Mouse (Mus musculus) ES-CJ7 (cell line): ENCODE results near the gene Mif4gd.

Experiments
- DNase-seq: peaks from one replicate; pipeline ENCODE4 v3.0.0; 2011; ENCODE audit warnings: low read depth, low spot score

The Mif4gd gene

GRCm38 (mm10) chr11:115632862-115633261 lies 20.1 kb upstream of the Mif4gd start:
- DNase-seq: no peak

GRCm38 (mm10) chr11:115632247-115632646 lies 19.5 kb upstream of the Mif4gd start:
- DNase-seq: no peak

GRCm38 (mm10) chr11:115631505-115631890 lies 18.7 kb upstream of the Mif4gd start:
- DNase-seq: peak; percentile 93

- DNase-seq: peak; percentile 85
These were observed 18.0 kb upstream of the Mif4gd start for GRCm38 (mm10) chr11:115630532-115631504.

GRCm38 (mm10) chr11:115629734-115630531 lies 17.2 kb upstream of the Mif4gd start:
- no peak for DNase-seq

GRCm38 (mm10) chr11:115628465-115629101 lies 15.8 kb upstream of the Mif4gd start:
- no peak for DNase-seq

GRCm38 (mm10) chr11:115627705-115628464 lies 15.1 kb upstream of the Mif4gd start, which contains the start of gene Slc25a19:
Gene Slc25a19, minus strand, starts transcription at chr11:115628295.
- DNase-seq: peak; percentile 100

- DNase-seq: no peak
These were observed 14.3 kb upstream of the Mif4gd start for GRCm38 (mm10) chr11:115626824-115627616.

- no peak for DNase-seq
These were observed 13.1 kb upstream of the Mif4gd start for GRCm38 (mm10) chr11:115625877-115626276.

- peak; percentile 61 for DNase-seq
These were observed 10.8 kb upstream of the Mif4gd start for GRCm38 (mm10) chr11:115623487-115624070.

GRCm38 (mm10) chr11:115619949-115620348 lies 7.2 kb upstream of the Mif4gd start:
- DNase-seq: no peak

GRCm38 (mm10) chr11:115618732-115619516 lies 6.2 kb upstream of the Mif4gd start:
- DNase-seq: no peak

- no peak for DNase-seq
These were observed 5.2 kb upstream of the Mif4gd start for GRCm38 (mm10) chr11:115618001-115618400.

GRCm38 (mm10) chr11:115616893-115617292 lies 4.1 kb upstream of the Mif4gd start:
- no peak for DNase-seq

GRCm38 (mm10) chr11:115616371-115616770 lies 3.6 kb upstream of the Mif4gd start:
- DNase-seq: no peak

- DNase-seq: no peak
These were observed 3.1 kb upstream of the Mif4gd start for GRCm38 (mm10) chr11:115615875-115616274.

- peak; percentile 89 for DNase-seq
These were observed 2.5 kb upstream of the Mif4gd start for GRCm38 (mm10) chr11:115615108-115615825.

- peak; percentile 50 for DNase-seq
These were observed 1.8 kb upstream of the Mif4gd start for GRCm38 (mm10) chr11:115614346-115615107.
